Comparison of ENCODE assay signal across 10 mouse cellular contexts in genomic region chr11:62396405-62396804, GRCm38 (mm10).
A peak's percentile ranks its signal among the peaks of the same experiment; 100 is the strongest.
DNase-seq lines count a peak whose midpoint lies in the region; TF ChIP-seq lines count a peak whose summit lies in the region.
"Had no signal": no experiment of that assay in that cellular context is flagged by ENCODE, and none has a peak within 500 bp of the region (broad histone marks: within the 10 kb centered on the region; RNA-seq: fewer than 3 reads in every experiment).

No protein-coding gene starts in this region.

- no peak overlapping the region for H3K27ac ChIP-seq in left cerebral cortex, adult 2 months
- H3K27ac ChIP-seq: heart, embryonic 13.5 days; midbrain, embryonic 12.5 days had no signal

- DNase-seq in adrenal gland, postnatal 10 days: peak; percentile 32
- no peak for DNase-seq in adrenal gland, postnatal 25 days
- DNase-seq in left cerebral cortex, adult 2 months (ENCODE audit: extremely low spot score in 1 of 2, low spot score in 2 of 2): no peak
- DNase-seq in left cerebral cortex, adult 8-10 months (ENCODE audit: low spot score in 2 of 2): no peak
- DNase-seq in c-Kit-positive CD71-negative TER-119-negative erythroid progenitor cells, embryonic 14.5 days (ENCODE audit: low read depth): peak; percentile 7
- DNase-seq in kidney, adult 8-10 months: peak; percentile 34 to 51
- peak; percentile 65 for DNase-seq in retina, postnatal 1 day
- no peak for DNase-seq in layer of hippocampus, adult 8-10 months (ENCODE audit: low spot score in 2 of 2)

- intact Hi-C loops in left cerebral cortex, adult 2 months (cut with DNase I): loop anchor here (5.0 kb wide), 1 partner anchor 181 kb away; no protein-coding TSS in a partner anchor

- no peak overlapping the region for H3K4me3 ChIP-seq in left cerebral cortex, adult 2 months
- H3K4me3 ChIP-seq: heart, embryonic 13.5 days; midbrain, embryonic 12.5 days had no signal

- peak; percentile 59 for TF ChIP-seq CTCF in left cerebral cortex, adult 2 months (IDR thresholded peaks at IDR 0.05)

Comparison
In these comparisons a context has a peak if more than half of its experiments do, and no peak if none do; other contexts are left out.
1. DNase-seq: peak in adrenal gland, postnatal 10 days (single experiment), c-Kit-positive CD71-negative TER-119-negative erythroid progenitor cells, embryonic 14.5 days (single experiment), kidney, adult 8-10 months (2 of 2) and retina, postnatal 1 day (single experiment); none in adrenal gland, postnatal 25 days (single experiment), left cerebral cortex, adult 2 months (0 of 2), left cerebral cortex, adult 8-10 months (0 of 2) and layer of hippocampus, adult 8-10 months (0 of 2).